Mouse (Mus musculus) embryo, embryonic 10.5 days (tissue): ENCODE measurements around the gene Ostn.
A peak's percentile ranks its signal among the peaks of the same experiment; 100 is the strongest.

Source experiments
- DNase-seq: peaks from one replicate; pipeline ENCODE4 v3.0.0-alpha.2; 2015; ENCODE audit warnings: low spot score

Ostn gene

GRCm38 (mm10) chr16:27387634-27388611 lies 80.6 kb downstream of the Ostn start:
- peak; percentile 19 for DNase-seq

DNA sequence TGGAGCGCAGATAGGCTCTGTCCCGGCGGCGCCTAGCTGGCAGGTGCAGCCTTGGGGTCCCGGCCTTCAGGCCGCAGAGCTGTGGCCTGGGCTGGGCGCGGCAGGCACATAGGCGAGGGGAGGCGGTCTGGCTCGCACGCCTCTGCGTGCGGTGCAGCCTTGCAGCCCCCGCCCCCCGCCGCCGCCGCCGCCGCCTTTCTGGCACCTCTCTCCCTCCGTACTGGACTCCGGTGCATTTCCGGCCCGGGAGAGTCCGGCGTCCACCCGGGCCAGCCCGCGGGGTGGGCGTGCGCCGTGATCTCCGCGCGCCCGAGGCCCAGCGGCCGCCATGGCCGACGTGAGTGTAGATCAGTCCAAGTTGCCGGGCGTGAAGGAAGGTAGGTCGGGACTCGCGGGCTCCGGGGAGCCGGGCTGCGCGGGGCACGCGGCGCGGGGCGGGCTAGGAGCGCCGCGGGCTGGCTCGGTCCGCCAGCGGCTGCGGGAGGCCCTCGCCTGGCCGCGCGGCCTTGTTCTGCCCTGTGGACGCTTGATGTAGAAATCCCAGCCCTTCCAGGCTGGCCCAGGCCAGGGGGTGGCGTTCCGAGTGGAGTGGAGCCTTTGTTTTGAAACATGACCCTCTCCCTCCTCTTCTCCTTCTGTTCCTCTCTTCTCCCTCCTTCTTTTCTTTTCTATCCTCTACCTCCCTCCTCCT lies 81.6 kb downstream of the Ostn start, which contains the start of gene Ccdc50:
Gene Ccdc50 (plus strand): TSS at position 109 of the 691 bp plus-strand sequence.
- DNase-seq: peak; percentile 85

- peak; percentile 55 for DNase-seq
Measured at GRCm38 (mm10) chr16:27389534-27390282, 82.4 kb downstream of the Ostn start.

DNA sequence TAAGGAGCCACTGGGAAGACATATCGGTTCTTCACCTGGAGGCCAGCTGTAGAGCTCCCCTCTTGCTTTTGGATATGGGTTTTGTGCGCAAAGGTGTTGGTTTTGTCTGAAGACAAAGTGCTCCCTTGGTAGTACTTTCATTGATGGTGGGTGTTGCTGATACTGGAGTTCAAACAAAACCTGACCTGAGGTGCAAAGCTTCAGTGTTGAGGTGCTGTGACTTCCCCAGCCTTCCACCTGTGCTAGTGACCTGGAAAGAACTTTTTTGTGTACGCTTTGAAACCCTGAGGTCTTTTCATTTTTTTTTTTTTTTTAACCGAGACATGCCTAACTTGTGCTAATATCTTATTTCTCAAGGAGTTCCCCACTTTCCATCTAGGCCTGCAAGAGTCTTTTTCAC lies 83.0 kb downstream of the Ostn start:
- no peak for DNase-seq

DNA sequence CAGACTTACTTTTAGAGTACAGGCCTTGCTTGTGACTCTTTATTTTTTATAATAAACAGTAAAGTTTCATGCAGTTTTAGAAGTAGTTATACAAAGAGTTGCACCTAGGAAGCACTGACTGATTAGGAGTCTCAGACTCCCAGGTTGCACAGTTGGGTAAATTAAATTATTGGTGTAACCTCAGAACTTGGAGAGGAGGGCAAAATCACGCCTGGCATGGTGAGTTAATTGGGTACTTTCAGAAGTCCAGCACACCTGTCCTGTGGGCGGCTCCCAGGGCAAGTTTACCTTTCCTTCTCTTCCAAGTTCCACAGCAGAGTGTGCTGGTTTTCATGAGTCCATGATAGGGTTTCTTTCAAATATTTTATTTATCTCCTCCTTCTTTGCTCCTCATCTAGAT lies 84.6 kb downstream of the Ostn start:
- DNase-seq: no peak

- DNase-seq: no peak
Measured at GRCm38 (mm10) chr16:27395251-27396037, 88.2 kb downstream of the Ostn start.

DNA sequence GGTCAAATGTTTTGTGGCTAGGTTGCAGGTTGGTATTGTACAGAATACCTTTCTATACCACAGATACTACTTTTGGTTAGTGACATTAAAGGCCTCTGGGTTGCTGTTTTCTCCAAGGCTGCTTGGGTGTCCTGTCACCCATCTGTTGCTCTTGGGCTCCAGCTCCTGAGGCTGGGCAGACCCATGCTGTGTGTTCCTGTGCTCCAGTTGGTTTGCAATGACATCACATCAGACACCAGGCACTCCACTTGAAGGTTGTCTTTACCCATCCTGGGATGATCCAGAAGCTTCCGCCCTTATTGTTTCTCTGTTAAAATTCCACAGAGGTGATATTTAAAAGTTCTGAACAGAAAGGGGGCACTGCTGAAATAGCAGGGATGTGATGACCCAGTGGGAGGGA lies 89.7 kb downstream of the Ostn start:
- DNase-seq: no peak

- no peak for DNase-seq
Measured at GRCm38 (mm10) chr16:27399026-27399718, 91.9 kb downstream of the Ostn start.

DNA sequence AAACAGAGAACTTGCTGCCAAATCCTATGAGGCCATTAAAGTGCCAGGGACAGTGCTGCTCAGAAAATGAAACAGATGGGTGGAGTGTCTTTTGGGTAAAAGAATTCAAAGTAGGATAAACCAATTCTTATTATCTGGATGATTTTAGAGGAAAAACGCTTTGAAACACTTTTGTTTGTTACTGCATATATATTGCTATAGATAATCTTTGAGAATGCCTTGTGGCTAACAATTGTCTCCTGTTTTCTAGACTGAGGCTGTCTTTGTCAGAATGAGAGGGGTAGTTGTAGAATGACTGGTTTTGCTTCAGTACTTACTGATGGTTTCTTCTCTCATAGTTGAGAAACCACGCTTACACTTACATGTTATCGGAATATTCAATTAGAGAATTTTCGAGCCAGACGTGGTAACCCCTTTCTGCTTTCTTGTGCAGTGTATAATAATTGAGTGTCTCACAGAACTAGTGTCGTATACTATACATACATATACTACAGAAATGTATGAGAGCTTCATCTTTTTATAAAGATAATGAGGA lies 92.5 kb downstream of the Ostn start:
- DNase-seq: no peak
